Mouse (Mus musculus) testis, postnatal 14 days (tissue): ENCODE results near the gene S100a14.

Experiments used
- DNase-seq: peaks from one replicate; pipeline ENCODE4 v3.0.0; 2021; ENCODE audit warnings: low spot score

The S100a14 gene

GRCm38 (mm10) chr3:90526580-90526979, at the start of gene S100a14:
S100a14 (plus strand) TSS chr3:90526856.
- DNase-seq, result no peak

- no peak for DNase-seq
Measured at GRCm38 (mm10) chr3:90486998-90487397, 39.7 kb upstream of the S100a14 start.

- no peak for DNase-seq
Measured at GRCm38 (mm10) chr3:90488576-90488975, 38.1 kb upstream of the S100a14 start.

GRCm38 (mm10) chr3:90490696-90491256, 35.9 kb upstream of the S100a14 start, which contains the start of gene Snapin:
Snapin (minus strand) TSS chr3:90491033.
- DNase-seq, result peak; percentile 94

- no peak for DNase-seq
Measured at GRCm38 (mm10) chr3:90491350-90491749, 35.3 kb upstream of the S100a14 start.

- no peak for DNase-seq
Measured at GRCm38 (mm10) chr3:90493831-90494540, 32.7 kb upstream of the S100a14 start.

GRCm38 (mm10) chr3:90495850-90496525, 30.7 kb upstream of the S100a14 start:
- DNase-seq, result no peak

- no peak for DNase-seq
Measured at GRCm38 (mm10) chr3:90497597-90497996, 29.1 kb upstream of the S100a14 start.

GRCm38 (mm10) chr3:90503444-90503843, 23.2 kb upstream of the S100a14 start:
- no peak for DNase-seq

GRCm38 (mm10) chr3:90505216-90505615, 21.4 kb upstream of the S100a14 start:
- no peak for DNase-seq

GRCm38 (mm10) chr3:90506362-90506761, 20.3 kb upstream of the S100a14 start:
- no peak for DNase-seq

GRCm38 (mm10) chr3:90508287-90508949, 18.2 kb upstream of the S100a14 start:
- DNase-seq, result no peak

GRCm38 (mm10) chr3:90508950-90509746, 17.5 kb upstream of the S100a14 start, which contains the start of gene Chtop:
Chtop (minus strand) TSS chr3:90509498.
- DNase-seq, result peak; percentile 99

GRCm38 (mm10) chr3:90509747-90510123, 16.9 kb upstream of the S100a14 start:
- DNase-seq, result no peak

GRCm38 (mm10) chr3:90512276-90512675, 14.4 kb upstream of the S100a14 start:
- DNase-seq, result no peak

GRCm38 (mm10) chr3:90512948-90513642, 13.6 kb upstream of the S100a14 start:
- DNase-seq, result no peak

- DNase-seq, result peak; percentile 62
Measured at GRCm38 (mm10) chr3:90513796-90514590, 12.7 kb upstream of the S100a14 start, which contains the start of the genes S100a1 and S100a13. S100a1 (minus strand) TSS chr3:90514392. S100a13 (plus strand) TSS chr3:90514435.

GRCm38 (mm10) chr3:90514691-90515090, 12.0 kb upstream of the S100a14 start:
- DNase-seq, result no peak

GRCm38 (mm10) chr3:90515242-90515641, 11.4 kb upstream of the S100a14 start:
- no peak for DNase-seq

- DNase-seq, result no peak
Measured at GRCm38 (mm10) chr3:90515789-90516188, 10.9 kb upstream of the S100a14 start.
